Mouse (Mus musculus) brain, embryonic 14.5 days (tissue): ENCODE results near the gene Stk11. TPM values are rescaled to one million over a fixed set of nuclear protein-coding genes. Genes with fewer than 3 reads are reported as not detected.

Source experiments
- DNase-seq: peaks from one replicate; pipeline ENCODE4 v3.0.0-alpha.2; 2011; ENCODE audit warnings: low read depth
- CTCF ChIP-seq: fragments of 200-500 bp; IDR thresholded peaks from 2 replicates; pipeline ENCODE4 v1.5.1; 2012; ENCODE audit warnings: inconsistent platforms, mild to moderate bottlenecking, moderate library complexity, borderline replicate concordance; ENCODE audit not compliant: insufficient read depth, insufficient read length; ENCODE audit errors: extremely low read depth
- POLR2A ChIP-seq: fragments of 200-500 bp; IDR thresholded peaks from 2 replicates; pipeline ENCODE4 v1.6.1; 2012; ENCODE audit warnings: mild to moderate bottlenecking, inconsistent platforms, borderline replicate concordance; ENCODE audit not compliant: poor library complexity, insufficient read depth, insufficient read length, severe bottlenecking; ENCODE audit errors: extremely low read depth
- polyA plus RNA-seq: library from polyadenylated mRNA; depleted of rRNA; stranded (reverse); fragments of >200 nt; gene quantifications from 2 replicates; pipeline ENCODE4 v1.2.3, GENCODE M21; 2012

Gene Stk11
- polyA plus RNA-seq, 1 experiment = 112 TPM

DNA sequence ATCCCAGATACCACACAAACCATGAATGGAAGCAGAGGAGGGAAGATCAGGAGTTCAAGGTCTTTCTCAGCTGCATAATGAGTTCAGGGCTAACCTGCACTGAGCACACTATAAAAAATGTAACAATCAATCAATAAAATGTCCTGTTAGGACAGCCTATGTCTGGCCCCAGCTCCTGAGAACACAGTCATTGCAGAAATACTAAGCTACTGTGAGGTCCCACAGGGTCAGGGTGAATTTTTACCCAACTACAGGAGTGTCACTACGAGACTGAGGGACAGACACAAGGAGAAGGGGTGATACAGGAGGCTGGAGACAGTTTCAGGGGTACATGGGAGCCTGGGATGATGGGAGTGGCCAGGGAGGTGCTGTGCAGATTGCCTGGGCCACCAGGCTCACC is 37.2 kb upstream of the Stk11 start:
- TF ChIP-seq CTCF = no peak
- no peak for TF ChIP-seq POLR2A
- no peak for DNase-seq

DNA sequence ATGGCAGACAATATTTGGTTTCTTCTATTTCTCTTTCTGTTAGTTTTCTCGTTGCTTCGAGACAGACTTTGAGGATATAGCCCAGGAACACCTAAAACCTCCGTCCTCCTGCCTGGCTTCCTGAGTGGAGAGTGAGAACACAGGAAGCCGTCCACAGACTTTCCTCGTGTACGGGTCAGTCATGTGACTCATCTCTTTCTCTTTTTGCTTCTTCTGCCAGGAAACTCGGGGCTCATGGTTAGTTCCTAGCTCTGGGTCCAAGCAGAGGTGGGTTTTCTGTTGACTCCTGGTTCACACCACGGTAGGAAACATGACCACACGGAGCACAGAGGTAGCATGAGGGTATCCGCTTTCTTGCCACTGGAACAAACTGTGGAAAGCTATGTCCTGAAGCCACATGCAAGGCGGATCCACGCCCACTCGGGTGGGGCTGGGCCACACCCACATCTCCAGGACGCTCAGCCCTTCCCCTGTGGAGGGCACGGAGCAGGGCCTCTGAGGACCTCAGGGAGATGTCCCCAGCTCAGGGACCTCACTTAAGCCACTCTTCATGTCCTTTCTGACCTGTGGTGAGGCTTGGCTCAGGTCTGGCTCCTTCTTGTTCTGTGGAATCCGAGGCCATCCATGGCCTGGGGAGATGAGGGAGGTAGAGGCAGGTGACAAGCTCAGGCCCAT is 35.1 kb upstream of the Stk11 start:
- TF ChIP-seq POLR2A (no peak), CTCF (no peak)
- no peak for DNase-seq

DNA sequence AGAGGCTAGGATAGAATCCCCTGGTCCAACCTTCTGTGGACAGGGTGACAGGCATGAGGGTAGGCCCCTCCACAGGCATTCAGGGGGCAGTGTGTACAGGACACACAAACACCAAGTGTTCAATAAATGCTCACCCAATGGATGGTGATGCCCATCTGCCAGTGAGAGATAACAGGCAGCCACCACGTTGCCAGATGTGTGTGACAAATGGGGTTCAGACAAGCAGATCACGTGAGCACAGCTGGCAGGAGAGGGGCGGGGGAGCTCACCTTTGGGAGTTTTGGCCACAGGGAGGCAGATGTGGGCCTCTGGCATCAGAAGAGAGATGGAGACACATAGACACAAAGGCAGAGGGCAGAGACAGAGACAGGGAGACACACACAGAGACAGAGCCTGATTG is 34.5 kb upstream of the Stk11 start:
- no peak for TF ChIP-seq POLR2A
- no peak for TF ChIP-seq CTCF

DNA sequence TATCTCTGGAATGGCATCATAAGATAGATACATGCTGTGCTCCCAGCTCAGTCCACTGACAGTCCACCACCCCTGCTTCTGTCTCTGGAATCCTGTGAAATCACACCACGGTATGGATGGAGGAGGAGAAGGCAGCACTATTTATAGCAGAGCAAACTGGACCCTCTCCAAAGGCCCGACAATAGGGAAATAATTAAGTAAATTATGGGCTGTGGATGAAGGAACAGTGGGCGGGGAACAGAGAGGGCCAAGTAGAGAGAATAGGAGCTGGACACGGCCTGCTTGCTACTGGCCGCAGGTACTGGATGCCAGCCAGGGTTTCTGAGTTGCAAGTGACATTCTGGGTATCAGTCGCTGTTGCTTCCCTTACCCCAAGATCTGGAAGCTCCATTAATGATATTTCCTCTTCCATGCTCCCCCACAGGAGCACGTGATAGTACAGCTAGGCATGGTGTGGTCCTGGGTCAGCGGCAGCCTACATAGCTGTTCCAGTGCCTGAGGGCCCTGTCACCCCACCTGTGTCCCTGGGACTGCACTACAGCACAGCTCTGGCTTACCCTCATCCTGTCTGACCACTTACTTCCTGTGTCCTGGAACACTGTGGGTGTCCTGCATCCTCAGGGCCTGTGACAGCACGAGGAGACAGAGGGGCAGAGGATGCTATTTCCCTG is 30.7 kb upstream of the Stk11 start:
- peak; percentile 32 for DNase-seq
- TF ChIP-seq POLR2A = no peak

More for the DNA sequence above, 34.5 kb upstream of the Stk11 start:
- no peak for DNase-seq

DNA sequence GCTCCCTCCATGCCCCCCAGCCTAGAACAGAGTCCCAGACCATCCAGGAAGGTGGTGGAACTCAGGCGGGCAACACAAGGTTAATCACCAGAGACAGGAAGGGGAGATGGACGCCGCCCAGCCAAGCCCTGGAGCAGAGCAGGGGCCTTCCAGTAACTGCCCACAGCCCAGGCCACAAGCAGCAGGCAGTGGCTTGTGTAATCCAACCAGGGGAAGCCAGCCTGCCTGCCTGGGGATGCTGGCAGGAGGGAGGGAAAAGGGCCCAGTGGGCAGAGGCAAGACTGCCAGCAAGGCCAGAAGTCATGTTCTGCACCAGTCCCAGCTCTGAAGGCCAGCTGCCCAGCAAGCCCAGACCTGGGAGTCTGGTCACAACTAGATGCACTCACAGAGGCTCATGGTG is 28.8 kb upstream of the Stk11 start:
- no peak for TF ChIP-seq POLR2A
- TF ChIP-seq CTCF = no peak
- no peak for DNase-seq

DNA sequence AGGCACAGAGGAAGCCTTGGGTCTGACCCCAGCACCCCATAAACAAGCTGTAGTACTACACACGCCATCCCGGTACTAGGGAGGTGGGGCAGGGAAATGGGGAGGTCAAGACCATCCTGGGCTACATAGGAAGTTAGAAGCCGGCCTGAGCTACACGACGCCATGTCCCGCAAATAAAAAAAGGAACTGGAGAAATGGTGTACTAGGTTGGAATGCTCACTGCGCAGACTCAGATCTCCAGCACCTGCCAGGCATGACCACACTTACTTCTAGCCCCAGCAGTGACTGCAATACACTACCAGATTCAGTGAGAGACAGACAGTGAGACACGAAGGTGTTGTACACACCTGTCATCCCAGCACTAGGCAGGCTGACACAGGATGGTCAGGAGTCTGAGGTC is 28.1 kb upstream of the Stk11 start:
- TF ChIP-seq POLR2A = no peak
- no peak for TF ChIP-seq CTCF
- DNase-seq = no peak

DNA sequence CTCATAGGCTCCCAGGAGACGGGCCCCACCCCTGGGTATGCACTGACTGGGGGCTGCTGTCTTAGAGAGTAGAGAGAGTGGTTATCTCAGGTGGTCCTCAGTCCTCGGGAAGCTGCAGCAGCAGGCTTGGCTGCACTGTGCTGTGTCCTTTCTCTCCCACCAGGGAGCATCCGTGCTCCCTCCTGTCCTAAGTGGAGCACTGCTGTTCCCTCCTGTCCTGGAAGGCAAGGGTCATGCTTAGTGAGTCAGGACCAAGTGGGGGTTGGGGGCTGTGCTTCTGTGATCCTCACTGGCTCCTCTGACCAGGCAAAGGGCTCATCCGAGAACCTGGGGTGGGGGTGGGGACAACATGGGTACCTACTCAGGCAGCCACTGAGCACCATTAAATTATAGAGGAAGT is 26.5 kb upstream of the Stk11 start:
- TF ChIP-seq POLR2A (no peak), CTCF (no peak)
- DNase-seq = no peak

DNA sequence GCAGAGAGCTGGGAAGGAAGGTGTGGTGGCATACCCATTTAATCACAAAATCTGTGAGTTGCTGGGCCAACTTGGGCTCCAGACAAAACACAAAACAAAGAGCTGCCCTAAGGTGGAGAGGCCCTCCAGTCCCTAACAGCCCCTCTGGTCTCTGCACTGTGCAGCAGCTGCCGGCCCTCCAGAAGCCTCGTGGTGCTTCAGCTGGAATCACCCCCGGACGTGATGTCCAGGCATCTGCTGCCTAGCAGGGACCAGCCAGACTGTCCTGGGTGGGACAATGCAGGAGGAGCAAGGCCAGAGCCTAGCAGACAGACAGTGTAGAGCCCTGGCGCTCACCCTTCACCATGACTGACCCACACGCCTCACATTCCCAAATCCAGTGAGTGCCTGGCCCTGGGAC is 24.1 kb upstream of the Stk11 start:
- DNase-seq = no peak
- no peak for TF ChIP-seq CTCF
- TF ChIP-seq POLR2A = no peak

DNA sequence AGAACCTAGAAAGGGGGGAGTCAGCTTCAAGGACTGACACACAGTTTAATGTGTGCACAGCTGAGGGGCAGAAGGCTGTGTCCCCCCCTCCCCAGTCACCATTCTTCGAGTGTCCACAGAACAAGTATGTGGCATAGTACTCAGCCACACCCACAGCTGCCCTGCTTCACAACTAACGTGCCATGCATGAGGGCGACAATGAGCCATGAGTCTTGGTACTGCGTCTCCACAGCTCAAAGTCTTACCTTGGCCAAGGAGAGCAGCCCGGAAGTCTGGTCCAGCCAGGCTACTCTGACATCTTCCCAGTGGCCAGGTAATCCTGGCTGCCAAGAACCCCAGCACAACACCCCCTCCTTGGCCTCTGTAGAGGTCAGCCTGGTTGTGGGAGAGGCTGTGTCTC is 22.9 kb upstream of the Stk11 start:
- TF ChIP-seq CTCF = no peak
- DNase-seq = no peak

DNA sequence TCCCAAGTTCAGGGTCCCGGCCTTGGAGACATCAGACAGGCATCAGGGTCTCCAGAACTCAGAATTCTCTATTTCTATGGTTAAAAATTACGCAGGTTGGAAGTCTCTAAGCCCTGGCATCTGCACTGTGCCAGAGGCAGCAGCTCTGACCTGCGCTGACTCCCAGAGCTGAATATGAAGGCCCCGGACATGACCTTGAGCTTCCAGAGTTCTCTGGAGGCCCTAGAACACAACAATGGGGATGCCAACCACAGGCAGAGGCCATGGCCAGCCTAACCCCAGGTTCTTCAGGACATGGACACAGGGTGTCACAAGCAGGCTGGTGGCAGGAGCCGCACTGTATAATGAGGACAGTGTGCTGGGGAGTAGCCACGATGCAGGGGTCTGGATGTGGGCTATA is 21.5 kb upstream of the Stk11 start:
- no peak for DNase-seq
- TF ChIP-seq CTCF (no peak), POLR2A (no peak)

DNA sequence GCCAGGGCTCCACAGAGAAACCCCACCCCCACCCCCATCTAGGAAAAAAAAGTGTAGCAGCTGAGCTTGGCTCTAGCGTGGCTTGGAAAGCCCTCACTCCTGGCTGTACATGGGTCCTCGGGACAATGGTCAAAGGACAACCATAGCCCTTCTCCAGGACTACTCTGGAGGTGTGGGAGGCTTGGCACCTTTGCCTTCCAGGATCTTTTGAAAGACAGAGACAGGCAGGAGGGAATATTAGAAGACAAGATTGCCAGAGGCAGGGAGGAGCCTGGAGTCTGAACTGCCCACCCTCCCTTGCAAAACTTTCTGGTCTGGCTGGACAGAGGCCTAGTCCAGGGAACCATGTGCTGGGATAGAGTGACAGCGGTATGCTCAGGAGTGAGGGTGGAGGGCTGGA is 20.9 kb upstream of the Stk11 start:
- DNase-seq = no peak
- no peak for TF ChIP-seq POLR2A
- no peak for TF ChIP-seq CTCF

DNA sequence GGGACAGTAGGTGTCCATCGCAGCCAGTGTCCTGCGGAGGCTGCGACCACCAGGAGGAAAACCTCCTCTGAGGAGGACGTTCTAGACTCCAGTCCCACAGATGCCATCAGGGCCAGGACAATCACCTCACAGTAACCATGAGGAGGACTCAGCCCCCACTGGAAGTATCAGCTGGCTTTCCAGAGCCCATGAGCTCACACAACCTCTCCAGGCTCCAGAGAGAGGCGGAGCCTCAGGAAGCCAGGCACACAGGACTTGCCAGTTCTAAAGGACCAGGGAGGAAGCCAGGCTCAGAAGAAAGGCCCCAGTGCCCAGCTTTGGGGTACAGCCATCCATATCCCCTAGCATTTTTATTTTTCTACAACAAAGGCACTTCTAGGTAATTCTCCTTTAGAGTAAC is 20.1 kb upstream of the Stk11 start:
- no peak for DNase-seq
- TF ChIP-seq CTCF (no peak), POLR2A (no peak)

DNA sequence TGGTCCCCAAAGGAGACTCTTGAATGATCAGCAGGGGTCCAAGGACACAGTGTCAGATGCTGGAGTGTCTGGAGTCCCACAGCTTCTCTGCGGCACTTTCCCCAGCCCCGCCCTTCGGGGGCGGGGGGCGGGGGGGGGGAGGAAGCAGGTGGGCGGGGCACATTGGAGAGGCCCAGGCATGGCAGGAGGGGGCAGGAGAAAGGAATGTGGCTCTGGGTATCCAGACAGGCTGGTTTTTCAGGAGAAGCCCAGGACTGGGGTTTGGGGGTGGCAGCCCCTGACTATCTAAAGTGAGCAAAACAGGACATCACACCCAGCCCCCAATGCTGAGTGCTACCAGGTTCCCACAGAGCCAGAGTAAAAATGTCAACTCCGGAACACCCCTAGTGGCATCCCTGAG is 18.3 kb upstream of the Stk11 start:
- TF ChIP-seq CTCF (no peak), POLR2A (no peak)
- DNase-seq = no peak

DNA sequence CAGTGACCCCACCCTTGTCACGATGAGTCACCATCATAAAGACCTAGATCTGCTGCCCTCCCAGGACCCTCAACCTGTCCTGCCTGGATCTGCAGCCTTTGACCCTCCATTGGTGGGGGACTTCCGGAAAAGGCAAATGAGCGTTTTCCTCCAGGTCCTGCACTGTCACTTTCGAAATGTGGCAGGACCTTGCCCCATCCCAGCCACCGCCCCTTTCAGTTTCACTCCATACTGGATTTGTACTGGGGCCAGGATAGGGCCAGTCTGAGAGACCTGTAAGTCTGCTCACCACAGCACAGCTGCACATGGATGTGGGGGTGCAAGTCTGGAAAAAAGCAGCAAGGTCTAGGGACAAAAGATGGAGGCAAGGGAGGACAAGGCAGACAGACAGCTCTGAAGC is 17.0 kb upstream of the Stk11 start:
- no peak for TF ChIP-seq POLR2A
- TF ChIP-seq CTCF = no peak
- no peak for DNase-seq
